Mouse (Mus musculus) splenic B cell, adult 2 months (primary cell): Measurements from ENCODE around the gene Fancc.

ENCODE experiments used
- DNase-seq: peaks from one replicate; pipeline ENCODE4 v3.0.0-alpha.2; 2011; ENCODE audit warnings: low read depth, low spot score
- H3K27me3 ChIP-seq: 2 replicates; pipeline ENCODE4 v1.6.1; 2012; ENCODE audit warnings: mild to moderate bottlenecking, low read length, moderate library complexity, mixed read lengths; ENCODE audit not compliant: control insufficient read depth, poor library complexity, insufficient read depth, severe bottlenecking
- H3K36me3 ChIP-seq: 2 replicates; pipeline ENCODE4 v1.6.1; 2012; ENCODE audit warnings: mild to moderate bottlenecking, low read length, moderate library complexity, mixed read lengths; ENCODE audit not compliant: control insufficient read depth, poor library complexity, insufficient read depth, severe bottlenecking

Fancc gene

GRCm38 (mm10) chr13:63496646-63497582 is at the start of gene Fancc:
Gene Fancc (minus strand): TSS chr13:63497278.
- Histone ChIP-seq H3K27me3 (no peaks in the 10 kb centered on the region), H3K36me3 (no peaks in the 10 kb centered on the region)
- DNase-seq, result peak; percentile 39

GRCm38 (mm10) chr13:63545291-63545690 is 48.2 kb upstream of the Fancc start:
- no peak for DNase-seq
- Histone ChIP-seq H3K27me3 (no peaks in the 10 kb centered on the region), H3K36me3 (peaks cover 1% of the 10 kb centered on the region)

- DNase-seq, result no peak
- H3K36me3 ChIP-seq, result peaks cover 1% of the 10 kb centered on the region
- no peaks in the 10 kb centered on the region for H3K27me3 ChIP-seq
Observed at GRCm38 (mm10) chr13:63544967-63545253, 47.8 kb upstream of the Fancc start.

DNA sequence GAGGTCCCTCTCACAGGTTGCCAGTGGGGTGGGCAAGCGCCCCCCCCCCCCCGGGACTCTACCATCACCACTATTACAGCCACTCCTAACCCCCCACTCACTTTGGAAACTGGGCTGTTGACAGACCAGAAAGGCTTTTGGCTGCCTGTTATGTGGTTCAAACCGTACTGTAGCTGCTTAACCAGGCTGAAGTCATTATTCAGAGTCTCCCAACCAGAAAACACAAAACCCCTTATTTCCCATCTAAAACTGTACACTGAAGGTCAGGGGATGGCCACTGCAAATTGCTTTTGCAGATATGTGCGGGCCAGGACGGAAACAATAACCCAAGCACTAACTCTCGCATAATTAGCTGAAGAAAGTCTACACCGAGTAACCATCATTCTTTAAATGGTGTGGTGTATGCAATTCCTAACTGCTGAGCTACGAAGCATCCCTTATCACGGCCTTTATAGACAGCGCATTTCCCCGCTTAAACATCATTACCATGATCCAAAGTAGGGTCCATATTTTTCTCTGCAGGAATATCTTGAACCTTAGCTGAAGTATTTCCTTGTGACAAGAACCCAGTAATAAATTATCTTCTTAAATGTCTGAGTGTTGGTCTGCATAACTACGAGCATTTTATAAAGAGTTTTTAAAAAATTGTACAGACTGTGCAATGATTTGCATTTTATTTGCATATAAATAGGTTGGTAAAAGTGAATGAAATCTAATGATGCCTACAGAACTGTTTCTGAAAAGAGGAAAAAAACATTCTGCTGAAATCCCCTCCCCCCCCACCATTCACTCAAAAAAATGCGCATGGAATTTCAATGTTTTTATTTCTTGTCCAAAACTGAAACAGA is 47.3 kb upstream of the Fancc start:
- no peaks in the 10 kb centered on the region for H3K27me3 ChIP-seq
- peaks cover 1% of the 10 kb centered on the region for H3K36me3 ChIP-seq
- DNase-seq, result no peak

DNA sequence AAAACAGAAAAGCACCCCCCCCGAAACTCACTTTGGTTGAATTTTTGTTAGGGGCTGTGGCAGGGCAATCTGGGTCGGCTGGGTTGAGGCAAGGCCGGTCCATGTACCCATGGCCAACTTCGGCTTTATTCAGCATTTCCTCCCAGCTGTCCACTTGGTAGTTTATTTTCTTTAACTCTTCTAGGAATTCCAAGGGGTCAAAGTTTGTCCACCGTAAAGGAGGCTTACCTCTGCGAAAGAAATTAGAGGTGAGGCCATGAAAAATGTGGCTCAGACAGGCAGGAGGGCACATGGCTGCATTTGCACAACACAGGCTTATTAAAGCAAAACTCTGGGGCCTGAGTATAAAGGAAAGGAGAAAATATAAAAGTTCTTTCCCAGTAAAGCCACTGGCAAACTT is 46.4 kb upstream of the Fancc start:
- H3K27me3 ChIP-seq, result no peaks in the 10 kb centered on the region
- peaks cover 3% of the 10 kb centered on the region for H3K36me3 ChIP-seq
- DNase-seq, result no peak

GRCm38 (mm10) chr13:63542796-63543384 is 45.8 kb upstream of the Fancc start:
- no peak for DNase-seq
- Histone ChIP-seq H3K27me3 (no peaks in the 10 kb centered on the region), H3K36me3 (peaks cover 3% of the 10 kb centered on the region)

DNA sequence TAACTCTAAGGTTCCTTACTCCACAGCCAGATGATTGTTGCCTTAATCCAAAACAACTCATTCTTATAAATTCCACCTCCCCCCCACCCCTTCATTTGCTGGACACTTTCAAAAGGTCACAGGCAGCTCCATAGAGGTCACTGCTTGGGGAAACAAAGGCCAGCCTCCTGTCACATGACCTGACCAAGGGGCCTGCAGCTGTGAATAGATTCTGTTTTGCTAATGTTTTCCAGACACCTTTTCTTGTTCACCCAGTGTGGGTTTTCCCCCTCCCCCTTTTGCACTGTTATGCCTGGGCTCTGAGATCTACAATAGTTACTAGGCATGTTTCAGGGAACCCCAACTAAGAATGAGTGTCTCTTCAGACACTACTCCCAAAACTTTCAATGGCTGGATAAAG is 44.4 kb upstream of the Fancc start:
- Histone ChIP-seq H3K27me3 (no peaks in the 10 kb centered on the region), H3K36me3 (peaks cover 3% of the 10 kb centered on the region)

GRCm38 (mm10) chr13:63540584-63540983 is 43.5 kb upstream of the Fancc start:
- no peaks in the 10 kb centered on the region for H3K27me3 ChIP-seq
- DNase-seq, result no peak
- peaks cover 3% of the 10 kb centered on the region for H3K36me3 ChIP-seq

More for the DNA sequence above, 44.4 kb upstream of the Fancc start:
- DNase-seq, result no peak

DNA sequence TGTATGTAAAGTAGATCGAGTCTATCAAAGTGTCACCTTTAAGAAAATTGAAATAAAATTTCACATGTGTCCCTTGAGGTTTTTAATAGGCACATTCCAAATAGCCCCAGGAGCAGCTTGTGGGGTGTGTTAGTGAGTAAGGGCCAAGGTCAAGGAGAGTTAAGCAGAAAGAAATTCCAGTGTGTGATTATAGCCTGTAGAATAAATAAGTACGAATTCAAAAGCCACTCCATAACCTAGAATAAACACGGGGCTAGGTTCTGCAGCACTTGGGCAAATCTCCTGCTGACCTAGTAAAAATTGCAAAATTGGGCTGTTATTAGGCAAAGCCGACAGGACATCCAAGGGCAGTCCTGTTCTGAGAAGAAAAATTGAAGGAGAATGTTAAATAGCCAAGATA is 37.9 kb upstream of the Fancc start:
- DNase-seq, result no peak
- Histone ChIP-seq H3K36me3 (peaks cover 17% of the 10 kb centered on the region), H3K27me3 (no peaks in the 10 kb centered on the region)

DNA sequence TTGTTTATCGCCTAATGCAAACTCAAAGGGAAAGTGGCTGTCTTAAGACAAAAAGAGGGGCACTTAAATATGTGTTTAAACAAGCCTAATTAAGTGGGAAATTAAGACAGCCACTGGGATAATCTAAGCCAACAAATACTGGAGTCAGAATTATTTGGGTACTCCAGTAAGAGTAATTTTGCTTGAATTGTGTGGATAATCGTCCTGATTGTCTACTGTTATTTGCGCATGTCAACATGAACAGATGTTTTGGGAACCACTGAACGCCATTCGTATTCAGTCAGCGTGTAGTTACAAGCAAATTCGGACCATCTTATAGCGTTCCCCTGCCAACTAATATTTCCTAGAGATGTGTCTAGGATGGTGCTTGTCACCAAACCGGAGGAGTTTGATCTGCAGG is 33.8 kb upstream of the Fancc start:
- H3K36me3 ChIP-seq, result peaks cover 17% of the 10 kb centered on the region
- no peak for DNase-seq

GRCm38 (mm10) chr13:63530371-63530764 is 33.3 kb upstream of the Fancc start:
- DNase-seq, result no peak
- Histone ChIP-seq H3K36me3 (peaks cover 15% of the 10 kb centered on the region), H3K27me3 (no peaks in the 10 kb centered on the region)

More for the DNA sequence above, 33.8 kb upstream of the Fancc start:
- no peaks in the 10 kb centered on the region for H3K27me3 ChIP-seq

DNA sequence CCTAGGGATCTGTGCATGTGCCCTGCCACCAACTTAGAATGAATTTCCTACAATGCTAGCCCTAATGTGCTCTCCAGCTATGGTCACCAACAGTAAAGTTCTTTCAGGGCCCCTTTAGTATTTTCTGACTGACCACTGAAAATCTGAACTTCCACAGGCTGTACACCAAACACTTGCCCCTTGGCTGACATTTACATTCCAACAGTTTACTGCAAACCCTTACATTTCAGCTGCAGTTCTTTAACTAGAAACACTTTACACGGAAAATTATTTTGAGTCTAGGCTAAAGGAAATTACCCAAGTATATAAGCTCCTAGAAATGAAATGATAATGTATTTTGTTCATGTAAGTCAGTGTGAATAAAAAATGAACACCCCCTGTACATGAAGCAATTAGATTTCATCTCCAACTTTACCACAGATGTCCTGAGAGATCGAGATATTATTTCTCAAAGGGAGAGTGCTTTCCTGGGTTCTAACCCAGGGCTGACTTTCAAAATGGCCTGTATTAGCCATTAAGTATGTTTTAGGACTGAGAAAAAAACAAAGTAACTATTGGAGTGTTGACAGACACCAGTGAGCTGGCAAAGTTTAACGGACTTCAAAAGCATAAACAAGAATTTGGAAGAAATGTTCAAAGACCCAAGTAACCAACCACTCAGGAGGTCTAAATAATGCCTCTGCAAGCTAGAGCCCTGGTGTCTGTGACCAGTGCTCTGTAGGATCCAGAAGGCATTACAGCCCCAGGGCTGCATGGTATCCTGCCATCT is 32.7 kb upstream of the Fancc start:
- DNase-seq, result no peak
- no peaks in the 10 kb centered on the region for H3K27me3 ChIP-seq
- peaks cover 14% of the 10 kb centered on the region for H3K36me3 ChIP-seq

DNA sequence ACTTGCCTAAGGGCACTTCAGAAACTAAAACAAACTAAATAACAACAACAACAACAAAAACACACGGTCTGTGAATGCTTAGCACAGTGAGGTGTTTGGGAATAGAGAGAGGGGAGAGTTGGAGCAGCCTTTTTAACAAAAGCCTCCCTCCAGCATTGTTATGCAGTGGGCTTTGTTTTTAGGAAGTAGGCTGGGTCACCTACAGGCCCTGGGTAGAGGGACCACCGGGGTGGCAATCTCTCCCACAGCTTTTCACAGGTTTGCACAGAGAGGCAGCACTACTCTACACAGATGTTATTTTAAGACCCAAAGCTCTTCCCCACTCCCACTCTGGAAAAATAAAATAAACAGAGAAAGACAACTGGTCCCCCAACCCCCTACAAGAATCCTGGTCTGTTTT is 31.8 kb upstream of the Fancc start:
- DNase-seq, result no peak
- Histone ChIP-seq H3K27me3 (no peaks in the 10 kb centered on the region), H3K36me3 (peaks cover 14% of the 10 kb centered on the region)

DNA sequence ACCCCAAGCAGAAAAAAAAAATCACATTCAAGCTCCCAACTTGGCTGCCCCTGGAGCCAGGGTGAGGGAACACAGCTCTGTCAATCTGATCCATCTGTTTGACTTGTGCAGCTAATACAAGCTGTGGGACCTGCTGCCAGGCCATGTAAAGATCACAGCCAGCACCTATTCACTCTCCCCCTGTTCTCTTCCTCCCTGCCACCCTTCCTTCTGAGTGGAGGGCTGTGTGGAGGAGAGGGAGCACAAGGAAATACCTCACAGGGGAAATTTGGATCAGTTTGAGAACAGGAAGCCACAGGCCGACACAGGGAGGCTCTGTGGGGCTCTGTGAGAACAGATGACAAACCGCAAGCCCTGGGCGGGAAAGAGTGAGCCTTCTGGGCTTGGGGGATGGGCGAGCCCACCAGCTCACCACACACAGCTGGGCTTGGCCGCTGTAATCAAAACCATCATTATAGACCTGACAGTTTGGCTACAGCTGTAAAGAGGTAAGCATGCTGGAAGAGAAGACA is 31.1 kb upstream of the Fancc start:
- Histone ChIP-seq H3K27me3 (no peaks in the 10 kb centered on the region), H3K36me3 (peaks cover 14% of the 10 kb centered on the region)
- DNase-seq, result peak; percentile 17
